In the genomic region with DNA sequence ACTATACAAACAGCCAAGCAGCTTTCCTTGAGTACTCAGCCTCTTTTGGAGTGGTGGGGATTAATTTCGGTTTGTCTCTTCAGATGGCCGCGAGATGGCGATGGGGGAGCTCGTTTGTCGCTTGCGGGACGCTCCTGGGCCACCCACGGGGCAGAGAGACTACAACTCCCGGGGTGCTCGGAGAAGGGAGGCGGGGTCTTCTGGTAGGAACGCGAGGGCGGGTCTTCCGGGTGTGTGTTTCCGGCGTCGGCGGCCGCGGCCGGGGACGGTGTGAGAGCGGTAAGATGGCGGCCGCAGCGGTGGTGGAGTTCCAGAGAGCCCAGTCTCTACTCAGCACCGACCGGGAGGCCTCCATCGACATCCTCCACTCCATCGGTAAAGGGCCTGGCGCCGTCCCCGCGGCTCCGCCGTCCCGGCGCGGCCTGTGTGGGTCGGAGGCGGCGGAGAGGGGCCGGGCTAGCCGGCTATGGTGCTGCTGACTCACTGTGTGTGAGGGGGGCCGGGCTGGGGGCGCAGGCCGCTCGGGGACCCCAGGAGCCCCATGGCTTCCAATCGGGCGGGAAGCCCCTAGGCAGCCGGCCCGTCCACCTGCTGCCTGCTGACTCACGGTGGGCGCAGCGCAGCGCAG, we compare ENCODE assay signal across 7 mouse cellular contexts. TPM values are rescaled to one million over a fixed set of nuclear protein-coding genes. Genes with fewer than 3 reads are reported as not detected.
DNase-seq lines count a peak whose midpoint lies in the region; ATAC-seq lines count a peak whose summit lies in the region.

Gene Psmd11 (plus strand): TSS at position 235 of the 628 bp plus-strand sequence.

- H3K9me3 ChIP-seq in intestine, embryonic 15.5 days = no peaks in the 10 kb centered on the region
- H3K9me3 ChIP-seq in midbrain, embryonic 10.5 days (replicated peaks) = no peaks in the 10 kb centered on the region

- H3K4me3 ChIP-seq in intestine, embryonic 15.5 days (replicated peaks) = peak within 1 kb of the TSS; percentile 99
- H3K4me3 ChIP-seq in midbrain, embryonic 10.5 days = peak within 1 kb of the TSS; percentile 92

- 0 out of 2 replicates have a peak, but pooled peaks cover 5% of the 10 kb centered on the region for H3K36me3 ChIP-seq in intestine, embryonic 15.5 days
- peaks cover 22% of the 10 kb centered on the region for H3K36me3 ChIP-seq in midbrain, embryonic 10.5 days

- H3K4me2 ChIP-seq in intestine, embryonic 15.5 days (replicated peaks) = peak within 1 kb of the TSS; percentile 73

- DNase-seq in adrenal gland, adult 2 months = peak; percentile 97
- DNase-seq in embryo, embryonic 11.5 days (ENCODE audit: low read depth, low spot score) = peak; percentile 91
- DNase-seq in gastrocnemius, postnatal 36 days = peak; percentile 88 to 94
- peak; percentile 96 to 98 for DNase-seq in left cerebral cortex, postnatal 25 days (ENCODE audit: low spot score in 2 of 2)
- DNase-seq in midbrain, embryonic 10.5 days (ENCODE audit: low spot score) = peak; percentile 97
- peak; percentile 94 for DNase-seq in right cerebral cortex, postnatal 4 days

- peak within 1 kb of the TSS; percentile 88 for H3K27ac ChIP-seq in intestine, embryonic 15.5 days
- H3K27ac ChIP-seq in midbrain, embryonic 10.5 days (replicated peaks) = peak within 1 kb of the TSS; percentile 95

- peak; percentile 99 for ATAC-seq in intestine, embryonic 15.5 days

- intact Hi-C loops in gastrocnemius, postnatal 36 days (cut with DNase I) = loop anchor here (5.0 kb wide), 2 partner anchors 44 to 244 kb away; no protein-coding TSS in a partner anchor
- intact Hi-C loops in left cerebral cortex, postnatal 25 days (cut with DNase I) = loop anchor here (1.0 kb wide), 1 partner anchor 242 kb away; no protein-coding TSS in a partner anchor

- peak within 1 kb of the TSS; percentile 95 for H3K9ac ChIP-seq in intestine, embryonic 15.5 days

- no peaks in the 10 kb centered on the region for H3K27me3 ChIP-seq in intestine, embryonic 15.5 days (replicated peaks)
- no peaks in the 10 kb centered on the region for H3K27me3 ChIP-seq in midbrain, embryonic 10.5 days (ENCODE audit: low read depth, poor library complexity, severe bottlenecking)

- peaks cover 4% of the 10 kb centered on the region; the same call in 1 of the 2 replicates for H3K4me1 ChIP-seq in intestine, embryonic 15.5 days (replicated peaks)
- H3K4me1 ChIP-seq in midbrain, embryonic 10.5 days = peaks cover 14% of the 10 kb centered on the region

- under 1% methylated on average over 58 of the region's 58 CpGs for WGBS in intestine, embryonic 15.5 days
- under 1% methylated on average over 58 of the region's 58 CpGs for WGBS in midbrain, embryonic 10.5 days

RNA-seq across cellular contexts. Expression of gene Psmd11, which starts in this region (rescaled TPM):
- total RNA-seq in adrenal gland, adult 2 months (2021) = 100 to 1,000 TPM; 142 to 155 TPM
- polyA plus RNA-seq in adrenal gland, adult 2 months (2012; rRNA removed) = 16.6 and 19.9 TPM in 2 replicates
- total RNA-seq in gastrocnemius, postnatal 36 days (2021) = 100 to 1,000 TPM; 125 to 138 TPM
- 269 and 297 TPM in 2 replicates for polyA plus RNA-seq in intestine, embryonic 15.5 days (2015; fragmentation: Nextera tagmentation; extraction: Ambion mirVana)
- total RNA-seq in left cerebral cortex, postnatal 25 days (2021) = 100 to 1,000 TPM in 1 of 2 experiments, 10 to 100 TPM in 1; 93.5 to 110 TPM
- polyA plus RNA-seq in midbrain, embryonic 10.5 days (2016; fragmentation: Nextera tagmentation; extraction: Ambion mirVana) = 400 and 418 TPM in 2 replicates

Comparison
In these comparisons a context has a peak if more than half of its experiments do, and no peak if none do; other contexts are left out.
1. Peak in every context shown above with its lines: DNase-seq, ATAC-seq, H3K4me3 ChIP-seq and H3K27ac ChIP-seq.
2. RNA of gene Psmd11 (polyA plus RNA-seq): 400 to 418 TPM in midbrain, embryonic 10.5 days and 269 to 297 TPM in intestine, embryonic 15.5 days; 16.6 to 19.9 TPM in adrenal gland, adult 2 months; every median in the first group is over 10 times any median in the second.